Mouse (Mus musculus) liver, embryonic 14.5 days (tissue): ENCODE data around the gene Adamts6.

ENCODE experiments used
- CTCF ChIP-seq: IDR thresholded peaks from 2 replicates; pipeline ENCODE4 v1.5.1; 2016; ENCODE audit warnings: antibody characterized with exemption, low read depth, control low read depth
- EP300 ChIP-seq: IDR thresholded peaks from 2 replicates; pipeline ENCODE4 v1.6.1; 2016; ENCODE audit warnings: antibody characterized with exemption, low read depth

- TF ChIP-seq CTCF (no peak), EP300 (no peak)
These were observed 218.7 kb downstream of the Adamts6 start for GRCm38 (mm10) chr13:104506165-104506875.
